Mouse (Mus musculus) embryonic facial prominence, embryonic 15.5 days (tissue): ENCODE measurements around the gene Cyp4a29. TPM values are rescaled to one million over a fixed set of nuclear protein-coding genes. Genes with fewer than 3 reads are reported as not detected.
"Not testable (repeated sequence)": the region's sequence is repeated elsewhere in the genome, so short reads cannot be mapped to it uniquely, and the experiment has no call there.

Source experiments
- ATAC-seq: fragments of 200-750 bp; cut with Nextera tagmentation; 2 replicates; pipeline ENCODE4 v1.8.0; 2017; ENCODE audit warnings: low read depth, moderate TSS enrichment; ENCODE audit not compliant: insufficient number of reproducible peaks, low FRiP score, low TSS enrichment
- H3K27ac ChIP-seq: fragments of 300-500 bp; sonication (generic); replicated peaks from 2 replicates; pipeline ENCODE4 v1.5.1; 2015; ENCODE audit warnings: mild to moderate bottlenecking, inconsistent platforms
- H3K27me3 ChIP-seq: fragments of 300-500 bp; sonication (generic); 2 replicates; pipeline ENCODE4 v1.6.1; 2015; ENCODE audit warnings: inconsistent platforms
- H3K36me3 ChIP-seq: fragments of 300-500 bp; sonication (generic); 2 replicates; pipeline ENCODE4 v1.6.1; 2015; ENCODE audit warnings: mild to moderate bottlenecking, inconsistent platforms
- H3K4me1 ChIP-seq: fragments of 300-500 bp; sonication (generic); 2 replicates; pipeline ENCODE4 v1.6.1; 2015; ENCODE audit warnings: inconsistent platforms
- H3K4me2 ChIP-seq: fragments of 300-500 bp; sonication (generic); replicated peaks from 2 replicates; pipeline ENCODE4 v1.6.1; 2015; ENCODE audit warnings: mild to moderate bottlenecking, inconsistent platforms
- H3K4me3 ChIP-seq: fragments of 300-500 bp; sonication (generic); replicated peaks from 2 replicates; pipeline ENCODE4 v1.5.1; 2015; ENCODE audit warnings: mild to moderate bottlenecking, inconsistent platforms
- H3K9ac ChIP-seq: fragments of 300-500 bp; sonication (generic); 2 replicates; pipeline ENCODE4 v1.6.1; 2015; ENCODE audit warnings: inconsistent platforms
- H3K9me3 ChIP-seq: fragments of 300-500 bp; sonication (generic); replicated peaks from 2 replicates; pipeline ENCODE4 v1.6.1; 2016; ENCODE audit warnings: inconsistent platforms
- WGBS: fragments of 180-500 bp; shearing (Covaris S2); methylation state at CpG from one replicate; pipeline ENCODE4 v1.1.7; 2015; 5-methylcytosine and 5-hydroxymethylcytosine counted together
- polyA plus RNA-seq: library from polyadenylated mRNA; unstranded; fragments of >200 nt; fragmentation: Nextera tagmentation; extraction: Ambion mirVana; gene quantifications from 2 replicates; pipeline ENCODE4 v1.2.1, GENCODE M21; 2015

The Cyp4a29 gene
- polyA plus RNA-seq, result 0.11 and 0.24 TPM in 2 replicates

DNA sequence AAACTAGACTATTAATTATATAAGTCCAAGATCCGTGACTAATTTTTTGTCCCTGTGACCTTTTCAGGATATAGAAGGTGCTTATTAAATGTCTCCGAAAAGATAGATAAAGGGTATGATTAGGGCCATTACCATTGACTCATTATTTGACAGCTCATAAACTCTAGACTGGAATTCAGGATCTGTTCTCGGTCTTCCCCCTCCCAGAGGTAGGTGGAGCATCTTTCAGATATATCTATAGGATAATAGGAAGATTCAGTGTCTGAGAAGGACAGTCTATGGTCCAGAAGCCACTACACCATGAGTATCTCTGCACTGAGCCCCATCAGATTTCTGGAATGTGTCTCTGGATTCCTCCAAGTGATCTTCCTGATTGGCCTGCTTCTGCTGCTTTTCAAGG lies at the start of gene Cyp4a29:
Gene Cyp4a29, plus strand, starts transcription at position 301 of the 400 bp plus-strand sequence.
- no peak within 1 kb of the TSS for H3K4me2 ChIP-seq
- no peaks in the 10 kb centered on the region for H3K4me1 ChIP-seq
- H3K27ac ChIP-seq, result no peak within 1 kb of the TSS
- H3K36me3 ChIP-seq, result no peaks in the 10 kb centered on the region
- no peak within 1 kb of the TSS for H3K4me3 ChIP-seq
- no peak for ATAC-seq
- H3K27me3 ChIP-seq, result no peaks in the 10 kb centered on the region
- no peak within 1 kb of the TSS for H3K9ac ChIP-seq
- H3K9me3 ChIP-seq, result no peaks in the 10 kb centered on the region
- WGBS, result 81% methylated on average over 3 of the region's 3 CpGs

DNA sequence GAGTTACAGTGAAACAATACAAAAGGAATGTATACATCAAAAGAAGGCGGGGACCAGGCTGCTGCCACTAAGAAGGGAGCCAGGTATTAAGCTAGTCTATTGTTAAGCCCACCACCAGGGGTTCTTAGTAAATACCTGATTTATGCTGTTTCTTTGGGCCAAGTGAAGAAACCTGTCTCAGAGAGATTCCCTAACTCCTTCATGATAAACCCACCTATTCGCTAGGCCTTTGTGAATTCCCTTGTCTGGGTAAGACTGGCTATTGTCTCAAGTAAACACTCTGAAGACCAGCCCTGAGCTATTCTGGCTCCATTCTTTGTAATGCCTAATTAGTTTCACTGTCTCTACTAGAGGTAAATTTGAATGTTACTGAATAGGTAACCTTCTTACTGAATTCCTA lies 9.0 kb upstream of the Cyp4a29 start:
- 86% methylated on average over 2 of the region's 2 CpGs for WGBS
- not testable (repeated sequence) for ATAC-seq, H3K9me3 ChIP-seq, H3K4me1 ChIP-seq, H3K4me2 ChIP-seq, H3K4me3 ChIP-seq, H3K9ac ChIP-seq, H3K36me3 ChIP-seq, H3K27ac ChIP-seq, H3K27me3 ChIP-seq

DNA sequence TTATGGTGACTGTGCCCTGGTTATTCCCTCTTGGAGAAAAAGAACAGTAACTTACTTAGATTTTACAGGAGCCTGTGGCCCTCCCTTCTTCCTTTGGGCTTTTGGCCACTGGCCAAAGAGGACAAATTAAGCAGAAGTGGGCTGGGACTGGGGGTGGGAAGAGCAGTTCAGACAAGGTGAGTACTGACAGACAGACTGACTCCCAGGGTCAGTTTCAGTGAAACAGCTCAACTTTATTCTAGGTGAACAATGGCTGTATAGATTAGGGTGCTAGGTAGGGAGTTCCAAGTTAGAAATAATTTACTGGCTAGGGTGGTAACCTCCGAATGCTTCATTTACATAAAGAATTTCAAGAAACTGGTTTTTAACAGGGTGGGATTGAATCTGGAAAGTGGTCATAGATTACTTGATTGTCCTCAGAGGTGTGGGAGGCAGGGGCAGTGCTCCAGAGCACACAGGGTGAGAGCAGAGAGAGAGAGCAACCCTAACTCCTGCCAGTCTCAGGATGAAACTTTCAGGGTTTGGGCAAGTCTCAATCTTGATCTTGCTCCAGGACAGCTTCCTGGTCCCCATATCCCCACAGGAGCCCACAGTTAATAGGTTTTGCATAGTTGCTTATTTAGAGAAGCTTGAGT lies 5.3 kb upstream of the Cyp4a29 start:
- 0 out of 2 replicates have a peak, but pooled peaks have one; percentile 15 for ATAC-seq
- H3K36me3 ChIP-seq, result no peaks in the 10 kb centered on the region
- H3K9ac ChIP-seq, result no peak overlapping the region
- no peaks in the 10 kb centered on the region for H3K27me3 ChIP-seq
- no peaks in the 10 kb centered on the region; the same call in 1 of the 2 replicates for H3K9me3 ChIP-seq
- no peak overlapping the region for H3K4me2 ChIP-seq
- no peak overlapping the region for H3K27ac ChIP-seq
- H3K4me1 ChIP-seq, result no peaks in the 10 kb centered on the region
- no peak overlapping the region for H3K4me3 ChIP-seq
- WGBS, result 67% methylated on average over 1 of the region's 1 CpGs

DNA sequence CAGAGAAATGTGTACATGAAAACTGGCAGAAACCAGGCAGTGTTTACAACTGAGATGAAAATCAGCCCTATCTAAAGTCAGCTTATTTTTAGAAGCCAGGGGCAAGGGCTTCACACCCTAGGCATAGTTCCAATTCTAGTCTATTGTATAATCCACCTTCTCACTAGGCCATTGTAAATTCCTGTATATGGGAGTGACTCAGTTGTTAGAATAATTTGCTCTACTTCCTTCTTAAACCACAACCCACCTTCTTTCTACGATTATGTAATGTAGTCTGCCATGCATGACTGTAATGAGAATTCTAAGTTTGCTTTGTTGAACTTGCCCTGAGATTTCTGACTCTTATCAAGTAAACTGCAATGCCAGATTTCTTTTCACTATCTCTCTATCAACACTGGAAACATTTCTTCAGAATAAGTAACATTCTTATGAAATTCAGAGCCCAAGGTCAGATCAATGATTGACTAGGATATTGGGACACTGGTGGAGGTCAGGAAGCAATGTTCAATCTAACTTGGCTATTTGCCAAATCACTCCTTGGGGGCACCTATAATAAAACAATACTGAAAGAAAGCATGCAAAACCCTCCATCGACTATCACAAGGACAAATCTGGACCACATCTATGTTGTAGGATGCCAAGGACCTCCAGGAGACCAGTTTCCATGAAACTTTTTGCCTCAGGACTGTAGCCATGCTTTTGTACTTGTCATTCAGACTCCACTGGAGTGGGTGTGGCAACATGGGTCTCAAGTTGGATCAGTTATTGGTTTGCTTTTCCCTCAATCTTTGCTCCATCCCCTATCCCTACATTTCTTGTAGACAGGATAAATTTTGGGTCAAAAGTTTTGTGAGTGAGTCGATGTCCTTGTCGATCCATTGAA lies 23.0 kb downstream of the Cyp4a29 start:
- WGBS, result 84% methylated on average over 3 of the region's 4 CpGs
- not testable (repeated sequence) for H3K9ac ChIP-seq, H3K4me1 ChIP-seq, H3K36me3 ChIP-seq, H3K4me3 ChIP-seq, H3K27me3 ChIP-seq, H3K27ac ChIP-seq, H3K9me3 ChIP-seq, H3K4me2 ChIP-seq, ATAC-seq

DNA sequence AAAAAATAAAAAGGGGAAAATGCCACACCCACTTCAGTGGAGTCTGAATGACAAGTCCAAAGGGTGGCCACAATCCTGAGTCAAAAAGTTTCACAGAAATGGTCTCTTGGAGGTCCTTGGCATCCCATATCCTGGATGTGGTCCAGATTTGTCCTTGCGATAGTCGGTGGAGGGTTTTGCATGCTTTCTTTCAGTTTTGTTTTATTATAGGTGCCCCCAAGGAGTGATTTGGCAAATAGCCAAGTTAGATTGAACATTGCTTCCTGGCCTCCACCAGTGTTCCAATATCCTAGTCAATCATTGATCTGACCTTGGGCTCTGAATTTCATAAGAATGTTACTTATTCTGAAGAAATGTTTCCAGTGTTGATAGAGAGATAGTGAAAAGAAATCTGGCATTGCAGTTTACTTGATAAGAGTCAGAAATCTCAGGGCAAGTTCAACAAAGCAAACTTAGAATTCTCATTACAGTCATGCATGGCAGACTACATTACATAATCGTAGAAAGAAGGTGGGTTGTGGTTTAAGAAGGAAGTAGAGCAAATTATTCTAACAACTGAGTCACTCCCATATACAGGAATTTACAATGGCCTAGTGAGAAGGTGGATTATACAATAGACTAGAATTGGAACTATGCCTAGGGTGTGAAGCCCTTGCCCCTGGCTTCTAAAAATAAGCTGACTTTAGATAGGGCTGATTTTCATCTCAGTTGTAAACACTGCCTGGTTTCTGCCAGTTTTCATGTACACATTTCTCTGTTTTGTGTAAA lies 36.5 kb downstream of the Cyp4a29 start:
- H3K4me2 ChIP-seq, H3K27me3 ChIP-seq, ATAC-seq, H3K4me3 ChIP-seq, H3K9me3 ChIP-seq, H3K4me1 ChIP-seq, H3K9ac ChIP-seq, H3K27ac ChIP-seq, H3K36me3 ChIP-seq: not testable (repeated sequence)
- WGBS, result 92% methylated on average over 2 of the region's 3 CpGs

DNA sequence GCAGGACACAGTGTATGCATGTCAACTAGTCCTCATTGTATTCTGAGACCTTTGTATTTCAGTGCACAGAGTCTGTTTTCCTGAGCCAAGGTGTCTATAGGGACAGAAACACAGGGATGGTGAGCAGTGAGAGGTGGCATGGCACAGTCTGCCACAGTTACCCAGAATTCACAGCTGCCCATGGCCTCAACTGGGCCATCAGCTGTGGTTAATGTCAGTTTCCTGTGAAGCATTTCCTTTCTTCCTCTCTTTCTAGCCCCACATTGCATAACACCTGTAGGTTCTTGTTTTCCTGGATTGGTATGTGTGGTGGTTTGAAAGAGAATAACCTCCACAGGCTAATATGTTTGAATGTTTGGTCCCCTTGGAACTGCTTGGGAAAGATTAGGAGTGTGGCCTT lies 38.5 kb downstream of the Cyp4a29 start:
- H3K4me1 ChIP-seq, result no peaks in the 10 kb centered on the region
- H3K4me3 ChIP-seq, result no peak overlapping the region
- no peak overlapping the region for H3K9ac ChIP-seq

DNA sequence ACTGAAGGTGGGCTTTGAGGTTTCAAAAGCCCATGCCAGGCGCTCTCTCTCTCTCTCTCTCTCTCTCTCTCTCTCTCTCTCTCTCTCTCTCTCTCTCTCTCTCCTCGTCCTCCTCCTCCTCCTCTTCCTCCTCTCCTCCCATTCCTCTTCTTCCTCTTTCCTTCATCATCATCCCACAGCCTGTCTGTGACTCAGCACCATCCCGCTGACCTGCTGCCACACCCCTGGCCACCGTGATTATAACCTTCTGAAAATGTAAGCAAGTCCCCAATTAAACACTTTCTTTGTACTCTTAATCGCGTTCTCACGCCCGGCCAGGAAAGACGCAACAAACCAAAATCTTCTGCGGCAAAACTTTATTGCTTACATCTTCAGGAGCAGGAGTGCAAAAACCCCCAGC lies 38.9 kb downstream of the Cyp4a29 start:
- ATAC-seq, result not testable (repeated sequence)

More for the DNA sequence above, 38.5 kb downstream of the Cyp4a29 start:
- ATAC-seq, result no peak
- no peaks in the 10 kb centered on the region for H3K9me3 ChIP-seq
- H3K4me2 ChIP-seq, result peak overlapping the region; percentile 45; the same call in 1 of the 2 replicates
- H3K27ac ChIP-seq, result no peak overlapping the region
- no peaks in the 10 kb centered on the region for H3K27me3 ChIP-seq
- H3K36me3 ChIP-seq, result no peaks in the 10 kb centered on the region

DNA sequence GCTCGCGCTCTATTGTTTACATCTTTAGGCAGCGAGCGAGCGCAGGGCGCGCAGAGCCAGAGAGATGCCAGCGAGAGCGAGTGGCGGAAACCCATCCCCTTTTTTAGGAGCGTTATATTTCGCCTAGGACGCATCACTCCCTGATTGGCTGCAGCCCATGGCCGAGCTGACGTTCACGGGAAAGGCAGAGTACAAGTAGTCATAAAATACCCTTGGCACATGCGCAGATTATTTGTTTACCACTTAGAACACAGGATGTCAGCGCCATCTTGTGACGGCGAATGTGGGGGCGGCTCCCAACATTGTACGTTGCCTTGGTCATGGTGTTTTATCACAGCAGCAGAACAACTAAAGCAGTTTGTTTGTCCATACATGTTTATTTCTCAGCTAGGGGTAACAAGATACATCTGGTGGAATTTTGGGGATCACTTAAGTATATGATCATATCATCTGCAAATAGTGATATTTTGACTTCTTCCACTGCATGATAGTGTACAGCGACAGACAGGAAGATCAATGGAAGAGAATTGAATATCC lies 39.4 kb downstream of the Cyp4a29 start:
- not testable (repeated sequence) for H3K9ac ChIP-seq, ATAC-seq, H3K27me3 ChIP-seq, H3K9me3 ChIP-seq, H3K4me1 ChIP-seq, H3K36me3 ChIP-seq, H3K27ac ChIP-seq
- Histone ChIP-seq H3K4me2 (peak overlapping the region; percentile 45), H3K4me3 (peak overlapping the region; percentile 34)
- 10% methylated on average over 20 of the region's 23 CpGs for WGBS

More for the DNA sequence above, 38.9 kb downstream of the Cyp4a29 start:
- H3K9me3 ChIP-seq, H3K27ac ChIP-seq, H3K27me3 ChIP-seq, H3K36me3 ChIP-seq, H3K4me1 ChIP-seq, H3K9ac ChIP-seq: not testable (repeated sequence)
- H3K4me2 ChIP-seq, result peak overlapping the region; percentile 45
- WGBS, result 8% methylated on average over 10 of the region's 10 CpGs
- H3K4me3 ChIP-seq, result peak overlapping the region; percentile 34

DNA sequence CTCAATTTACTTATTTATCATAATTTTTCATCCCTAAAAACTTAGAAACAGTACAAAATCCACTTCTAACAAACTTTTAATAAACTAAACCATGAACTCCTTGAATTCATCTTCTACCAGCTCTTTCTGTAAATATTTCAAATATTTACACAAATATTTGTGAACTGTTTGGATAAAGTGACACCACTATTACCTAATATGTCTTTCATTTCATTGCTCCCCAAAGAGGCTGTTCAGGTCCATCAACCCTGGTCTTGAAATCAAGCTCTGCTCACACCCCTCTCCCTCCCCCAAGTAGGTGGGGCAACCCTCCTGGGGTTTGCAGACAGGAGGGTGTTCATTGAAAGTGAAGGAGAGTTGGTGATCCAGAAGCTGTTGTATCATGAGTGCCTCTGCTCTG lies 56.9 kb downstream of the Cyp4a29 start, which contains the start of gene Cyp4a12a:
Gene Cyp4a12a, plus strand, starts transcription at position 301 of the 400 bp plus-strand sequence.
- not testable (repeated sequence) for H3K27me3 ChIP-seq, H3K4me1 ChIP-seq, ATAC-seq, H3K27ac ChIP-seq, H3K9me3 ChIP-seq, H3K36me3 ChIP-seq, H3K4me3 ChIP-seq, H3K4me2 ChIP-seq, H3K9ac ChIP-seq
